Mouse (Mus musculus) CH12.LX (cell line): ENCODE data around the gene Gng12. TPM values are rescaled to one million over a fixed set of nuclear protein-coding genes. Genes with fewer than 3 reads are reported as not detected.

Experiments used
- DNase-seq: peaks from one replicate; pipeline ENCODE4 v3.0.0-alpha.2; 2013; ENCODE audit errors: extremely low read depth
- H3K27ac ChIP-seq: 2 replicates; pipeline ENCODE4 v1.5.1; 2012; ENCODE audit warnings: low read depth, mild to moderate bottlenecking, control low read depth, moderate library complexity; ENCODE audit not compliant: insufficient read depth
- H3K27me3 ChIP-seq: replicated peaks from 2 replicates; pipeline ENCODE3; 2012; ENCODE audit warnings: inconsistent platforms
- H3K36me3 ChIP-seq, 2 experiments: replicated peaks in 1 of 2; 2 replicates each; pipeline versions ENCODE3 to v1.6.1; 2012; ENCODE audit warnings: inconsistent platforms in 1 of 2, low read length in 1 of 2, mild to moderate bottlenecking in 1 of 2, mixed read lengths in 1 of 2, moderate library complexity in 1 of 2; ENCODE audit not compliant: control insufficient read depth in 1 of 2, insufficient read depth in 1 of 2
- H3K4me1 ChIP-seq, 2 experiments: 2 replicates each; pipeline ENCODE4 v1.6.1; 2012; ENCODE audit warnings: inconsistent platforms in 1 of 2, moderate library complexity in 1 of 2; ENCODE audit not compliant: insufficient read depth in 2 of 2, control insufficient read depth in 1 of 2
- H3K4me2 ChIP-seq: 2 replicates; pipeline ENCODE4 v1.6.1; 2012; ENCODE audit warnings: low read depth, mild to moderate bottlenecking, control low read depth; ENCODE audit not compliant: poor library complexity, insufficient read depth, severe bottlenecking
- H3K4me3 ChIP-seq, 3 experiments: fragments of 150-350 bp in 1 of 3; sonication (generic) in 1 of 3; replicated peaks in 1 of 3; 2 replicates each; pipeline versions ENCODE3 to v1.5.1; 2011 to 2012; ENCODE audit warnings: low read depth in 2 of 3, low read length in 2 of 3, mild to moderate bottlenecking in 2 of 3, moderate library complexity in 2 of 3, control low read depth in 1 of 3, improper control_type of control experiment in 1 of 3, inconsistent platforms in 1 of 3, mixed read lengths in 1 of 3; ENCODE audit not compliant: poor library complexity in 1 of 3
- H3K79me2 ChIP-seq: replicated peaks from 2 replicates; pipeline ENCODE4 v1.6.1; 2012; ENCODE audit warnings: mild to moderate bottlenecking, moderate library complexity; ENCODE audit not compliant: control insufficient read depth, poor library complexity, insufficient read depth, severe bottlenecking; ENCODE audit errors: extremely low read depth
- H3K9ac ChIP-seq: 2 replicates; pipeline ENCODE4 v1.6.1; 2012; ENCODE audit warnings: low read depth, mild to moderate bottlenecking, control low read depth, moderate library complexity; ENCODE audit not compliant: insufficient read depth
- H3K9me3 ChIP-seq: replicated peaks from 2 replicates; pipeline ENCODE3; 2012; ENCODE audit warnings: low read length, inconsistent platforms, mixed read lengths
- CHD2 ChIP-seq: IDR thresholded peaks from 2 replicates; pipeline ENCODE4 v1.6.1; 2011; ENCODE audit warnings: low read length, improper control_type of control experiment
- CTCF ChIP-seq, 2 experiments: IDR thresholded peaks in 1 of 2; conservative IDR thresholded peaks in 1 of 2; 2 replicates each; pipeline ENCODE4 v1.5.1; 2011 to 2012; ENCODE audit warnings: low read depth in 2 of 2, low read length in 2 of 2, improper control_type of control experiment in 1 of 2, inconsistent platforms in 1 of 2, mild to moderate bottlenecking in 1 of 2, moderate library complexity in 1 of 2
- E2F4 ChIP-seq: IDR thresholded peaks from 2 replicates; pipeline ENCODE4 v1.6.1; 2011; ENCODE audit warnings: low read depth, low read length, improper control_type of control experiment; ENCODE audit not compliant: insufficient replicate concordance
- ELF1 ChIP-seq: IDR thresholded peaks from 2 replicates; pipeline ENCODE4 v1.6.1; 2014; ENCODE audit warnings: low read depth, mild to moderate bottlenecking, inconsistent platforms, low read length, improper control_type of control experiment
- EP300 ChIP-seq: IDR thresholded peaks from 2 replicates; pipeline ENCODE4 v1.6.1; 2011; ENCODE audit warnings: low read length, improper control_type of control experiment
- GABPA ChIP-seq: IDR thresholded peaks from 2 replicates; pipeline ENCODE4 v1.6.1; 2012; ENCODE audit warnings: low read depth, low read length, improper control_type of control experiment, inconsistent platforms; ENCODE audit not compliant: insufficient replicate concordance
- HCFC1 ChIP-seq: IDR thresholded peaks from 2 replicates; pipeline ENCODE4 v1.6.1; 2012; ENCODE audit warnings: low read depth, mild to moderate bottlenecking, inconsistent platforms, low read length, improper control_type of control experiment
- IRF4 ChIP-seq: IDR thresholded peaks from 2 replicates; pipeline ENCODE4 v1.6.1; 2014; ENCODE audit warnings: low read depth, mild to moderate bottlenecking, inconsistent platforms, low read length, improper control_type of control experiment
- JUN ChIP-seq: IDR thresholded peaks from 2 replicates; pipeline ENCODE4 v1.6.1; 2011; ENCODE audit warnings: low read depth, mild to moderate bottlenecking, low read length, improper control_type of control experiment, moderate library complexity; ENCODE audit not compliant: insufficient read depth
- JUND ChIP-seq: conservative IDR thresholded peaks from 2 replicates; pipeline ENCODE4 v1.6.1; 2011; ENCODE audit warnings: low read depth, low read length, improper control_type of control experiment
- MEF2A ChIP-seq: IDR thresholded peaks from 2 replicates; pipeline ENCODE4 v1.6.1; 2014; ENCODE audit warnings: low read depth, mild to moderate bottlenecking, inconsistent platforms, low read length, improper control_type of control experiment, borderline replicate concordance
- MYC ChIP-seq: IDR thresholded peaks from 2 replicates; pipeline ENCODE4 v1.6.1; 2011; ENCODE audit warnings: low read depth, mild to moderate bottlenecking, improper control_type of control experiment, low read length
- NELFE ChIP-seq: IDR thresholded peaks from 2 replicates; pipeline ENCODE4 v1.6.1; 2011; ENCODE audit warnings: low read depth, low read length, improper control_type of control experiment
- NRF1 ChIP-seq: IDR thresholded peaks from 2 replicates; pipeline ENCODE4 v1.6.1; 2014; ENCODE audit warnings: low read depth, mild to moderate bottlenecking, inconsistent platforms, low read length, improper control_type of control experiment, moderate library complexity
- POLR2A ChIP-seq: IDR thresholded peaks from 2 replicates; pipeline ENCODE4 v1.6.1; 2011; ENCODE audit warnings: low read depth, mild to moderate bottlenecking, improper control_type of control experiment, low read length
- SIN3A ChIP-seq: IDR thresholded peaks from 2 replicates; pipeline ENCODE4 v1.6.1; 2012; ENCODE audit warnings: low read length, improper control_type of control experiment, inconsistent platforms
- SMC3 ChIP-seq: IDR thresholded peaks from 2 replicates; pipeline ENCODE4 v1.6.1; 2011; ENCODE audit warnings: low read depth, low read length, improper control_type of control experiment
- UBTF ChIP-seq: IDR thresholded peaks from 2 replicates; pipeline ENCODE4 v1.6.1; 2012; ENCODE audit warnings: low read depth, mild to moderate bottlenecking, inconsistent platforms, low read length, improper control_type of control experiment, moderate library complexity
- USF2 ChIP-seq: conservative IDR thresholded peaks from 2 replicates; pipeline ENCODE4 v1.6.1; 2011; ENCODE audit warnings: low read depth, low read length, improper control_type of control experiment
- ZMIZ1 ChIP-seq: IDR thresholded peaks from 2 replicates; pipeline ENCODE4 v1.6.1; 2012; ENCODE audit warnings: low read depth, mild to moderate bottlenecking, inconsistent platforms, low read length, improper control_type of control experiment
- ZNF384 ChIP-seq: IDR thresholded peaks from 2 replicates; pipeline ENCODE4 v1.6.1; 2012; ENCODE audit warnings: low read depth, low read length, improper control_type of control experiment, inconsistent platforms
- dilution Hi-C: fragments of 300-500 bp; cut with MboI; formaldehyde crosslinking; loops from 2 replicates; pipeline ENCODE4 v1.14.3; 2020; ENCODE audit warnings: low sequenced_read_pairs; ENCODE audit not compliant: extremely low pct_unique_long_range_greater_than_20kb, extremely low pct_ligation_motif_present
- in situ Hi-C: fragments of 300-500 bp; cut with MboI; formaldehyde crosslinking; loops from 3 replicates; pipeline ENCODE4 v1.14.3; 2019; ENCODE audit warnings: low sequenced_read_pairs, low pct_ligation_motif_present, low pct_unique_long_range_greater_than_20kb, mixed read lengths
- polyA plus RNA-seq: library from polyadenylated mRNA; unstranded; fragments of >175 nt; gene quantifications from 2 replicates; pipeline ENCODE4 v1.2.1, GENCODE M21; 2012; ENCODE audit warnings: low read depth; ENCODE audit not compliant: insufficient read length
- total RNA-seq, 2 experiments: library from RNA; depleted of rRNA; stranded (reverse); fragments of 300-350 nt in 1 of 2; fragments of >200 nt in 1 of 2; gene quantifications; 2 replicates each; pipeline ENCODE4 v1.2.3; 2012 to 2014

The Gng12 gene
- total and polyA plus RNA-seq, 3 experiments = 3.9 to 20.8 (median 12.2) TPM

DNA sequence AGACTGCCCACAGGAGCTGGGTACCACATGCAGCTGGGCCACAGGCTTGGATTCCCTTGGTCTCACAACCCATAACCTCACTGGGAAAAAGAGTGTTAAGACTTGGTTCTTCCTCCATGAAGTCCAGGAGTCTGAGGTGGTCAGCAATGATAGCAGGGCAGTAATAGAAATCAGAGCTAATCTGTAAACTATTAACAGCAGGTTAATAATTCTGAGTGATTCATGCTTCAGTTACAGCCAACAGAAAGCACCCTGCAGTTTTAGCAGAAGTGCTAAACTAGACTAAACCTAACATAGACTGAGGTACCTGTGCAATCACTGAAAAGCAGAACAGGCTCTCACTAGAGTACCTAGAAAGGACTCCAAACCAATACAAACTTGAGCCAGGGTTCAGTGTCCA is 103.6 kb downstream of the Gng12 start:
- no peak overlapping the region for H3K4me2 ChIP-seq
- dilution Hi-C loops = no loop called here
- peaks cover 0 to 8% of the 10 kb centered on the region in 2 experiments; a peak in 1 of 4 replicates for H3K4me1 ChIP-seq

DNA sequence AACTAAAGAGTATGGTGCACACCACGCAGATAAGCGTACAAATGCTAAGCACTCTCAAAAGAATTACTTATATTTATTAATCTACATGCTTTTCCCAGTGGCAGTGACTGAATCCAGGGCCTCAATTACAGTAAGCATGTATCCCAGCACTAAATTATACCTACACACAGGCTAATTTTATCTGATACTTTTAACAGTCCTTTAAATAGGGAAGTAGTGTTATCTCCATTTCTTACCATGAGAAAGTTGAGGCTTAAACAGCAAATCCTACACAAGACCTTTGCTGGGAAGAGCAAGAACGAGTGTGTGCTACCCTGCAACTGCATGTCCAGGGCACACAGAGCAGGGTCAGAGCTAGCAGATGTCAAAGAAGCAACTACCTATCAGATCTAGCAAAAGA is 113.7 kb downstream of the Gng12 start:
- H3K4me1 ChIP-seq = peaks cover 14 to 20% of the 10 kb centered on the region in 2 experiments
- no peak for DNase-seq
- H3K27me3 ChIP-seq = no peaks in the 10 kb centered on the region
- no peak overlapping the region for H3K27ac ChIP-seq
- no peaks in the 10 kb centered on the region for H3K9me3 ChIP-seq
- dilution Hi-C loops (no loop called here), in situ Hi-C loops (no loop called here)
- TF ChIP-seq E2F4 (no peak), ELF1 (no peak), IRF4 (no peak), ZMIZ1 (no peak), USF2 (no peak), UBTF (no peak), POLR2A (no peak), SIN3A (no peak), SMC3 (no peak), HCFC1 (no peak), EP300 (no peak), JUN (no peak), ZNF384 (no peak)
- H3K79me2 ChIP-seq = no peaks in the 10 kb centered on the region
- H3K9ac ChIP-seq = no peak overlapping the region
- H3K4me2 ChIP-seq = no peak overlapping the region
- H3K4me3 ChIP-seq = no peak overlapping the region
- peaks cover 0 to 2% of the 10 kb centered on the region in 2 experiments for H3K36me3 ChIP-seq

More for the DNA sequence above, 103.6 kb downstream of the Gng12 start:
- no peak overlapping the region for H3K27ac ChIP-seq
- no peak overlapping the region for H3K4me3 ChIP-seq
- no peaks in the 10 kb centered on the region for H3K9me3 ChIP-seq
- TF ChIP-seq EP300 = no peak
- no peak for TF ChIP-seq CTCF (conservative IDR thresholded peaks at IDR 0.05 in 1 of 2, IDR thresholded peaks at IDR 0.05 in 1 of 2; ENCODE audit: low read depth in 2 of 2, low read length in 2 of 2)
- no peak for TF ChIP-seq MYC
- no peak for TF ChIP-seq CHD2
- no peak for TF ChIP-seq GABPA
- TF ChIP-seq USF2 = no peak
- TF ChIP-seq MEF2A = no peak
- no peak for TF ChIP-seq JUND
- no peak for TF ChIP-seq NELFE
- TF ChIP-seq NRF1 = no peak
- H3K79me2 ChIP-seq = no peaks in the 10 kb centered on the region
- no peaks in the 10 kb centered on the region for H3K36me3 ChIP-seq
- H3K9ac ChIP-seq = no peak overlapping the region
- in situ Hi-C loops = no loop called here
- no peak for DNase-seq
- no peaks in the 10 kb centered on the region for H3K27me3 ChIP-seq
